Mouse (Mus musculus) hindbrain, embryonic 11.5 days (tissue): ENCODE data around the gene Ss18l1. TPM values are rescaled to one million over a fixed set of nuclear protein-coding genes. Genes with fewer than 3 reads are reported as not detected.

Experiments
- ATAC-seq: fragments of 200-750 bp; cut with Nextera tagmentation; 2 replicates; pipeline ENCODE4 v1.8.0; 2017; ENCODE audit warnings: mild to moderate bottlenecking, moderate TSS enrichment, moderate library complexity; ENCODE audit not compliant: low FRiP score
- DNase-seq: peaks from one replicate; pipeline ENCODE4 v3.0.0-alpha.2; 2015; ENCODE audit warnings: low spot score
- H3K27ac ChIP-seq: fragments of 300-500 bp; sonication (generic); 2 replicates; pipeline ENCODE4 v1.5.1; 2014; ENCODE audit warnings: mild to moderate bottlenecking, low read depth, low read length
- H3K27me3 ChIP-seq: fragments of 300-500 bp; sonication (generic); 2 replicates; pipeline ENCODE4 v1.6.1; 2014; ENCODE audit warnings: mild to moderate bottlenecking, low read length, moderate library complexity, mixed read lengths; ENCODE audit not compliant: control insufficient read depth, insufficient read depth
- H3K36me3 ChIP-seq: fragments of 300-500 bp; sonication (generic); 2 replicates; pipeline ENCODE4 v1.6.1; 2014; ENCODE audit warnings: mild to moderate bottlenecking, low read length, moderate library complexity, mixed read lengths; ENCODE audit not compliant: control insufficient read depth, insufficient read depth
- H3K4me1 ChIP-seq: fragments of 300-500 bp; sonication (generic); replicated peaks from 2 replicates; pipeline ENCODE4 v1.6.1; 2014; ENCODE audit warnings: low read length, mixed read lengths; ENCODE audit not compliant: control insufficient read depth, insufficient read depth
- H3K4me2 ChIP-seq: fragments of 300-500 bp; sonication (generic); replicated peaks from 2 replicates; pipeline ENCODE4 v1.6.1; 2014; ENCODE audit warnings: mild to moderate bottlenecking, low read depth, low read length
- H3K4me3 ChIP-seq: fragments of 300-500 bp; sonication (generic); 2 replicates; pipeline ENCODE4 v1.5.1; 2014; ENCODE audit warnings: low read depth, low read length
- H3K9ac ChIP-seq: fragments of 300-500 bp; sonication (generic); 2 replicates; pipeline ENCODE4 v1.6.1; 2014; ENCODE audit warnings: low read depth, low read length
- H3K9me3 ChIP-seq: fragments of 300-500 bp; sonication (generic); 2 replicates; pipeline ENCODE4 v1.6.1; 2016; ENCODE audit warnings: low read length; ENCODE audit not compliant: control insufficient read depth
- WGBS: fragments of 180-500 bp; shearing (Covaris S2); extraction: QIAGEN DNeasy Blood & Tissue Kit; methylation state at CpG from one replicate; pipeline ENCODE4 v1.1.7; 2014; 5-methylcytosine and 5-hydroxymethylcytosine counted together
- polyA plus RNA-seq: library from polyadenylated mRNA; unstranded; fragments of >200 nt; fragmentation: Nextera tagmentation; extraction: Ambion mirVana; gene quantifications from 2 replicates; pipeline ENCODE4 v1.2.1, GENCODE M21; 2014

The Ss18l1 gene
- polyA plus RNA-seq, 1 experiment from 2014 or later, result 18.5 TPM

GRCm38 (mm10) chr2:180013686-180014085 is 28.6 kb upstream of the Ss18l1 start:
- no peak overlapping the region for H3K4me2 ChIP-seq
- H3K4me3 ChIP-seq, result no peak overlapping the region
- H3K9ac ChIP-seq, result no peak overlapping the region
- H3K36me3 ChIP-seq, result no peaks in the 10 kb centered on the region
- 85% methylated on average over 7 of the region's 7 CpGs for WGBS
- H3K27me3 ChIP-seq, result no peaks in the 10 kb centered on the region
- no peak overlapping the region for H3K27ac ChIP-seq
- no peaks in the 10 kb centered on the region for H3K9me3 ChIP-seq
- DNase-seq (no peak), ATAC-seq (no peak)
- no peaks in the 10 kb centered on the region for H3K4me1 ChIP-seq

- Histone ChIP-seq H3K9ac (no peak overlapping the region), H3K4me2 (no peak overlapping the region), H3K27ac (no peak overlapping the region), H3K27me3 (peaks cover 2% of the 10 kb centered on the region; the same call in 1 of the 2 replicates), H3K36me3 (no peaks in the 10 kb centered on the region), H3K4me1 (no peaks in the 10 kb centered on the region), H3K4me3 (no peak overlapping the region), H3K9me3 (no peaks in the 10 kb centered on the region)
- no peak for DNase-seq
- no peak for ATAC-seq
- WGBS, result 83% methylated on average over 4 of the region's 4 CpGs
Observed at GRCm38 (mm10) chr2:180017632-180018031, 24.7 kb upstream of the Ss18l1 start.

GRCm38 (mm10) chr2:180018573-180018972 is 23.7 kb upstream of the Ss18l1 start:
- no peak for DNase-seq
- no peaks in the 10 kb centered on the region for H3K36me3 ChIP-seq
- H3K4me3 ChIP-seq, result no peak overlapping the region
- no peak overlapping the region for H3K9ac ChIP-seq
- no peak overlapping the region for H3K27ac ChIP-seq
- no peak overlapping the region for H3K4me2 ChIP-seq
- 85% methylated on average over 9 of the region's 9 CpGs for WGBS
- no peaks in the 10 kb centered on the region for H3K4me1 ChIP-seq
- no peak for ATAC-seq
- H3K9me3 ChIP-seq, result no peaks in the 10 kb centered on the region
- H3K27me3 ChIP-seq, result peaks cover 6% of the 10 kb centered on the region; the same call in 1 of the 2 replicates

GRCm38 (mm10) chr2:180020091-180020661 is 22.1 kb upstream of the Ss18l1 start:
- Histone ChIP-seq H3K9me3 (no peaks in the 10 kb centered on the region), H3K4me2 (no peak overlapping the region), H3K36me3 (no peaks in the 10 kb centered on the region), H3K4me3 (no peak overlapping the region), H3K9ac (no peak overlapping the region), H3K27ac (no peak overlapping the region), H3K4me1 (0 out of 2 replicates have a peak, but pooled peaks cover 3% of the 10 kb centered on the region), H3K27me3 (peaks cover 6% of the 10 kb centered on the region)
- no peak for ATAC-seq
- no peak for DNase-seq
- WGBS, result 81% methylated on average over 7 of the region's 7 CpGs

GRCm38 (mm10) chr2:180020919-180021318 is 21.4 kb upstream of the Ss18l1 start:
- H3K4me1 ChIP-seq, result 0 out of 2 replicates have a peak, but pooled peaks cover 5% of the 10 kb centered on the region
- no peaks in the 10 kb centered on the region for H3K9me3 ChIP-seq
- H3K4me3 ChIP-seq, result no peak overlapping the region
- no peak for ATAC-seq
- H3K36me3 ChIP-seq, result no peaks in the 10 kb centered on the region
- H3K4me2 ChIP-seq, result no peak overlapping the region
- H3K9ac ChIP-seq, result no peak overlapping the region
- peaks cover 6% of the 10 kb centered on the region for H3K27me3 ChIP-seq
- DNase-seq, result no peak
- 85% methylated on average over 8 of the region's 8 CpGs for WGBS
- H3K27ac ChIP-seq, result no peak overlapping the region

- H3K9me3 ChIP-seq, result no peaks in the 10 kb centered on the region
- H3K36me3 ChIP-seq, result no peaks in the 10 kb centered on the region; the same call in 1 of the 2 replicates
- peaks cover 6% of the 10 kb centered on the region for H3K27me3 ChIP-seq
- H3K4me1 ChIP-seq, result peaks cover 19% of the 10 kb centered on the region
- no peak for ATAC-seq
- no peak overlapping the region for H3K9ac ChIP-seq
- no peak overlapping the region for H3K27ac ChIP-seq
- H3K4me3 ChIP-seq, result no peak overlapping the region
- WGBS, result 73% methylated on average over 6 of the region's 6 CpGs
- DNase-seq, result no peak
- no peak overlapping the region for H3K4me2 ChIP-seq
Observed at GRCm38 (mm10) chr2:180022751-180023150, 19.6 kb upstream of the Ss18l1 start.

GRCm38 (mm10) chr2:180024401-180025098 is 17.8 kb upstream of the Ss18l1 start, which contains the start of gene Lsm14b:
Lsm14b (plus strand) TSS chr2:180024987.
- Histone ChIP-seq H3K27ac (peak within 1 kb of the TSS; percentile 95), H3K9me3 (no peaks in the 10 kb centered on the region), H3K36me3 (peaks cover 10% of the 10 kb centered on the region), H3K4me2 (peak within 1 kb of the TSS; percentile 93), H3K9ac (peak within 1 kb of the TSS; percentile 96), H3K4me1 (peaks cover 24% of the 10 kb centered on the region), H3K27me3 (peaks cover 6% of the 10 kb centered on the region), H3K4me3 (peak within 1 kb of the TSS; percentile 100)
- under 1% methylated on average over 51 of the region's 80 CpGs for WGBS
- DNase-seq (peak; percentile 100), ATAC-seq (peak; percentile 96)

- H3K9ac ChIP-seq, result peak overlapping the region; percentile 96
- peak; percentile 58 for ATAC-seq
- under 1% methylated on average over 66 of the region's 84 CpGs for WGBS
Observed at GRCm38 (mm10) chr2:180025135-180025860, 17.0 kb upstream of the Ss18l1 start.

More at GRCm38 (mm10) chr2:180025135-180025860, 17.0 kb upstream of the Ss18l1 start:
- peaks cover 24% of the 10 kb centered on the region for H3K4me1 ChIP-seq
- DNase-seq, result peak; percentile 62
- H3K27me3 ChIP-seq, result peaks cover 4% of the 10 kb centered on the region
- no peaks in the 10 kb centered on the region for H3K9me3 ChIP-seq
- peak overlapping the region; percentile 93 for H3K4me2 ChIP-seq
- H3K4me3 ChIP-seq, result peak overlapping the region; percentile 100
- peaks cover 12% of the 10 kb centered on the region for H3K36me3 ChIP-seq
- H3K27ac ChIP-seq, result peak overlapping the region; percentile 95
